Mouse (Mus musculus): Measurements from ENCODE around the gene Rufy4. TPM values are rescaled to one million over a fixed set of nuclear protein-coding genes. Genes with fewer than 3 reads are reported as not detected.
A peak's percentile ranks its signal among the peaks of the same experiment; 100 is the strongest.

Rufy4 gene
- total RNA-seq, 1 experiment from 2014 or later, result 31.9 TPM

DNA sequence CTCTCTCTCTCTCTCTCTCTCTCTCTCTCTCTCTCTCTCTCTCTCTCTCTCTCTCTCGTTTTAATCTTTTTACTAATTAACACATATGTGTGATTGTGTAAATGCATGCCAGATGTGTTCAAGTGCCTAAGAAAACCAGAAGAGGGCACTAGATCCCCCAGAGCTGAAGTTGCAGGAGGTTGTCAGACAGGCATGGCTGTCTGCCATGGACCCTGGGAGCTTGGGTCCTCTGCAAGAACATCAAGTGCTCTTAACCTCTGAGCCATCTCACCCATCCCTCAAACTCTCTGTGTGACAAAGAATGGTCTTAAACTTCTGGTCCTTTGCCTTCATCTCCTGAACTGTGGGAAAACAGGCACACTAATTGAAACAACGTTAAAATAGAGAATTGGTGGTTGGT lies 57.7 kb downstream of the Rufy4 start:
- ATAC-seq (ENCODE audit: extremely low read depth, insufficient number of reproducible peaks, low FRiP score, poor library complexity, severe bottlenecking), result no peak

DNA sequence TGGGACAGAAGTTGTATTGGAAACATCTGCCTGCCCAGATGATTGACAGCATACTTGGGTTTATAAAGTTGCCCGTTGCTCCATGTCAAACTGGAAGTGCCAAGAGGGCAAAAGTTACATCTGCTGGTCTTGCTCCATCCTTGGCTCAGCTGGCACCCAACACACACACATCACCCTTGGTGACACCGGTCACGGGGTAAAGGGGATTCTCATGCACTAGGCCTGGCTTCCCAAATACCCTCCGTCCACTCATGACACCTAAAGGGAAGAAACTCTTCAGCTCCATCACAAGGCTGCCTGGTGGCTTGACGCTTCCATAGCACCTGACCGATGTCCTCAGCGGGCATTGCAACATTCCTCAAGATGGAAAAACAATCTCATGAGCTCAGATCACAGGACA lies 65.1 kb downstream of the Rufy4 start:
- no peak for ATAC-seq (ENCODE audit: extremely low read depth, insufficient number of reproducible peaks, low FRiP score, poor library complexity, severe bottlenecking)

DNA sequence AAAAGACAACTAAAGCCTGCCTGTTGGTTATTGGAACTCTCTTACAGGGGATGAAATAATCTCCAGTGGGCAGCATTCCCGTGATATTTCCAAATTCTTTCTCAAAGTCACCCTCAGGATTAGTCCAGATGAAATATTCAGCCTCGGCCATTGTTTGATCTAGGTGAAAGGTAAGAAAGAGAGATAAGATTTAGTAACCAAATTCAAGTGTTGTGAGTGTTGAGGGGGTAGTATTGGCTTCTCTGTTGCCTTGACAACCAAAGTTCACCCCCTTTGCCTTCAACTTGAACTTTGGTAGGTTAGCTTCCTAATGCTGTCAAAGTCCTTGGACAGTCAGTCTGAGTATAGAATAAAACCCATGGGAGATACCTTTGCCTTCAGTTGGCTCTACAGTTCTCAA lies 67.4 kb downstream of the Rufy4 start:
- ATAC-seq (ENCODE audit: extremely low read depth, insufficient number of reproducible peaks, low FRiP score, poor library complexity, severe bottlenecking), result no peak

DNA sequence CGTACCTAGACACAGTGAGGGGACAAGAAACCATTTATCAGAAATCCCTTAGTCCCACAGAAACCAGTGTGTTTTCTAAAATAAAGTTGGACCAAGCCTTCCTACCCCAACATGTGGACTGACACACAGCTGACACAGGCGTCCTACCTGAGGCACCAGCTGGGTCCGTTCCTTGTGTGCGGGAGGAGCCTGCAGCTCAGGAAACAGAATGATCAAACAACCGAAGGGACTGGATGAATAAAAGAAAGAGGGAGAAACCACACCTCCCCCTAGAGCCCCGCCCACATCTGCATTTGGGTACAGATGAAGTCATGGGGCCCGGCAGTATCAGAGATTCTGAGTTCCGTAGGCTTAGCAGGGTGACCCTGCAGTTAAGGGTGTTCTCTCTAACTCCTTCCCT lies 69.1 kb downstream of the Rufy4 start, which contains the start of gene Cxcr1:
Cxcr1 (minus strand) TSS at position 187 of the 400 bp plus-strand sequence.
- no peak for ATAC-seq (ENCODE audit: extremely low read depth, insufficient number of reproducible peaks, low FRiP score, poor library complexity, severe bottlenecking)

DNA sequence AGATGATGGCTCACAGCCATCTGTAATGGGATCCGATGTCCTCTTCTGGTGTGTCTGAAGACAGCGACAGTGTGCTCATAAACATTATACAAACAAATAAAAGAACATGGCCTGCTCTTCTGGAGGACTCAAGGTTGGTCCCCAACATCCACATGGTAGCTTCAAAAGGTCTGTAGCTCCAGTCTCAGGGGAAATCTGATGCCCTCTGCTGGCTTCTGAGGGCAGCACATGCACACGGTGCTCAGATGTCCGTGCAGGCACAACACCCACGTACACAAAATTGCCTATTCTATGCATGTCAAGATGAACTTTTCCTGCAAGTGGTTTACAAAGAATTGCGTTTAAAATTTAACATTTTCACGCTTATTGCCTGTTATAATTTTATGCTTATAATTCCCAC lies 70.6 kb downstream of the Rufy4 start:
- ATAC-seq (ENCODE audit: extremely low read depth, insufficient number of reproducible peaks, low FRiP score, poor library complexity, severe bottlenecking), result peak; percentile 82; the same call in 1 of the 2 replicates

DNA sequence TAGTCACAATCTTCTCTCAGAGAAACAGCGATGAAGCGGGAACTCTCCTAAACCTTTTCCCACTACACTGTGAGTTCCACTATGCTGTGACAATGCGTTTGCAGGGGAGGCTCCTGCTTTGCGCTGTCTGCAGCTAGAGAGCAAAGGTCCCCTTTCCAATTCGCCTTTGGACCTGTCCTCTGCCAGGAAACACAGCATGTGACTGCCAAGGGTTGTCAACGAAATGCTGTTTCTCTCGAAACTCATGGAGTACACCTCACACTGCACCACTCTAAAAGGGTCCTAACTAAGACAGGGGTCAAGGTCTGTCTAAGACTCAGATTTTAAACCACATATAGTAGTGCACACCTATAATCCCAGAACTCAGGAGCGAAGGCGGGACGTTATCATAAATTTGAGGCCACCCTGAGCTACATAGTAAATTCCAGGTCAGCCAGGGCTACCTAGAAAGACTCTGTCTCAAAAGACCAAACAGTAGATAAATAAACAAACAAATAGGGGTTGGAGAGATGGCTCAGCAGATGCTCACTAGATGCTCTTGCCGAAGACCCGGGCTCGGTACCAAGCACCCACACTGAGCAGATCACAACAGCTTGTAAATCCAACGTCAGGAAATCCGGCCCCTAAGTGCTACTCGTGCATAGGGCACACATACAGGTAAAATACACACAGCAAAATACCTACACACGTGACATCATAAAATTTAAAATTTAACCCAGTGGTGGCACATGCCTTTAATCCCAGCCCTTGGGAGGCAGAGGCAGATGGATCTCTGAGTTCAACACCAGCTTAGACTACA lies 71.5 kb downstream of the Rufy4 start:
- ATAC-seq (ENCODE audit: extremely low read depth, insufficient number of reproducible peaks, low FRiP score, poor library complexity, severe bottlenecking), result no peak

Other genes with a start within 250 kb of the Rufy4 start
- gene Tns1, start 1.1 kb upstream of the Rufy4 start, total RNA-seq (2017), result 7.6 and 8.0 TPM in 2 replicates
- gene Cxcr2, start 28.4 kb downstream of the Rufy4 start, total RNA-seq (2017), result 1,102 and 1,145 TPM in 2 replicates
- gene Cxcr1, start 69.1 kb downstream of the Rufy4 start, total RNA-seq (2017), result 16.7 and 20.0 TPM in 2 replicates
- 711 and 718 TPM in 2 replicates for gene Arpc2, start 110.5 kb downstream of the Rufy4 start, total RNA-seq (2017)
- 0.86 and 1.2 TPM in 2 replicates for gene Gpbar1, start 153.0 kb downstream of the Rufy4 start, total RNA-seq (2017)
- gene Aamp, start 159.2 kb downstream of the Rufy4 start, total RNA-seq (2017), result 111 and 118 TPM in 2 replicates
- 6.1 and 12.7 TPM in 2 replicates for gene Pnkd, start 159.4 kb downstream of the Rufy4 start, total RNA-seq (2017)
- gene Tmbim1, start 180.1 kb downstream of the Rufy4 start, total RNA-seq (2017), result 1.9 and 5.5 TPM in 2 replicates
- gene Catip, start 236.6 kb downstream of the Rufy4 start, total RNA-seq (2017), result 0.86 TPM in 1 of 2 replicates, not detected in the other
- 148 and 164 TPM in 2 replicates for gene Slc11a1, start 249.7 kb downstream of the Rufy4 start, total RNA-seq (2017)

Measured in neutrophil, adult 5-6 weeks (primary cell).